Mouse (Mus musculus): ENCODE results near the gene Anks6. TPM values are rescaled to one million over a fixed set of nuclear protein-coding genes. Genes with fewer than 3 reads are reported as not detected.

The Anks6 gene
- polyA plus RNA-seq, 1 experiment: 0.13 TPM

GRCm38 (mm10) chr4:47049216-47049615, 8.0 kb downstream of the Anks6 start:
- Histone ChIP-seq H3K4me1 (peaks cover 4% of the 10 kb centered on the region; the same call in 1 of the 2 replicates), H3K9me3 (peaks cover 3% of the 10 kb centered on the region; the same call in 1 of the 2 replicates), H3K27me3 (replicated peaks) (peaks cover 64% of the 10 kb centered on the region), H3K36me3 (replicated peaks; ENCODE audit: low read length) (no peaks in the 10 kb centered on the region), H3K4me3 (replicated peaks) (no peak overlapping the region)
- no peak for TF ChIP-seq FLI1 (IDR thresholded peaks at IDR 0.05; ENCODE audit: low read length)
- TF ChIP-seq GATA1 (IDR thresholded peaks at IDR 0.05; ENCODE audit: borderline replicate concordance, low read length): no peak

GRCm38 (mm10) chr4:47047765-47048164, 9.5 kb downstream of the Anks6 start:
- H3K9me3 ChIP-seq: no peaks in the 10 kb centered on the region
- H3K4me1 ChIP-seq: peaks cover 12% of the 10 kb centered on the region
- TF ChIP-seq GATA1 (IDR thresholded peaks at IDR 0.05; ENCODE audit: borderline replicate concordance, low read length) (no peak), FLI1 (IDR thresholded peaks at IDR 0.05; ENCODE audit: low read length) (no peak)
- H3K4me3 ChIP-seq (replicated peaks): no peak overlapping the region
- peaks cover 60% of the 10 kb centered on the region for H3K27me3 ChIP-seq (replicated peaks)
- no peaks in the 10 kb centered on the region for H3K36me3 ChIP-seq (replicated peaks; ENCODE audit: low read length)

- Histone ChIP-seq H3K27me3 (replicated peaks) (peaks cover 52% of the 10 kb centered on the region), H3K4me1 (peaks cover 19% of the 10 kb centered on the region), H3K9me3 (no peaks in the 10 kb centered on the region), H3K36me3 (replicated peaks; ENCODE audit: low read length) (no peaks in the 10 kb centered on the region), H3K4me3 (replicated peaks) (no peak overlapping the region)
- TF ChIP-seq GATA1 (IDR thresholded peaks at IDR 0.05; ENCODE audit: borderline replicate concordance, low read length): no peak
- TF ChIP-seq FLI1 (IDR thresholded peaks at IDR 0.05; ENCODE audit: low read length): no peak
These were observed 10.3 kb downstream of the Anks6 start for GRCm38 (mm10) chr4:47046974-47047373.

GRCm38 (mm10) chr4:47043866-47044265, 13.4 kb downstream of the Anks6 start:
- H3K4me1 ChIP-seq: peaks cover 27% of the 10 kb centered on the region
- TF ChIP-seq GATA1 (IDR thresholded peaks at IDR 0.05; ENCODE audit: borderline replicate concordance, low read length) (no peak), FLI1 (IDR thresholded peaks at IDR 0.05; ENCODE audit: low read length) (no peak)
- no peaks in the 10 kb centered on the region for H3K36me3 ChIP-seq (replicated peaks; ENCODE audit: low read length)
- H3K4me3 ChIP-seq (replicated peaks): no peak overlapping the region
- H3K9me3 ChIP-seq: no peaks in the 10 kb centered on the region
- peaks cover 46% of the 10 kb centered on the region for H3K27me3 ChIP-seq (replicated peaks)

GRCm38 (mm10) chr4:47039586-47039985, 17.6 kb downstream of the Anks6 start:
- Histone ChIP-seq H3K4me1 (peaks cover 23% of the 10 kb centered on the region), H3K4me3 (replicated peaks) (no peak overlapping the region), H3K36me3 (replicated peaks; ENCODE audit: low read length) (no peaks in the 10 kb centered on the region), H3K9me3 (no peaks in the 10 kb centered on the region), H3K27me3 (replicated peaks) (peaks cover 51% of the 10 kb centered on the region)
- TF ChIP-seq FLI1 (IDR thresholded peaks at IDR 0.05; ENCODE audit: low read length) (no peak), GATA1 (IDR thresholded peaks at IDR 0.05; ENCODE audit: borderline replicate concordance, low read length) (no peak)

GRCm38 (mm10) chr4:47037321-47037657, 19.9 kb downstream of the Anks6 start:
- peaks cover 11% of the 10 kb centered on the region for H3K4me1 ChIP-seq
- peaks cover 57% of the 10 kb centered on the region for H3K27me3 ChIP-seq (replicated peaks)
- no peaks in the 10 kb centered on the region for H3K9me3 ChIP-seq
- no peak overlapping the region for H3K4me3 ChIP-seq (replicated peaks)
- TF ChIP-seq GATA1 (IDR thresholded peaks at IDR 0.05; ENCODE audit: borderline replicate concordance, low read length): no peak
- TF ChIP-seq FLI1 (IDR thresholded peaks at IDR 0.05; ENCODE audit: low read length): no peak
- H3K36me3 ChIP-seq (replicated peaks; ENCODE audit: low read length): no peaks in the 10 kb centered on the region

GRCm38 (mm10) chr4:47036486-47037320, 20.5 kb downstream of the Anks6 start:
- Histone ChIP-seq H3K9me3 (no peaks in the 10 kb centered on the region), H3K27me3 (replicated peaks) (peaks cover 58% of the 10 kb centered on the region), H3K4me3 (replicated peaks) (no peak overlapping the region)

GRCm38 (mm10) chr4:47035536-47035935, 21.7 kb downstream of the Anks6 start:
- TF ChIP-seq GATA1 (IDR thresholded peaks at IDR 0.05; ENCODE audit: borderline replicate concordance, low read length): no peak
- no peak for TF ChIP-seq FLI1 (IDR thresholded peaks at IDR 0.05; ENCODE audit: low read length)
- Histone ChIP-seq H3K4me3 (replicated peaks) (no peak overlapping the region), H3K9me3 (no peaks in the 10 kb centered on the region), H3K27me3 (replicated peaks) (peaks cover 59% of the 10 kb centered on the region), H3K36me3 (replicated peaks; ENCODE audit: low read length) (no peaks in the 10 kb centered on the region), H3K4me1 (no peaks in the 10 kb centered on the region; the same call in 1 of the 2 replicates)

More at GRCm38 (mm10) chr4:47036486-47037320, 20.5 kb downstream of the Anks6 start:
- no peak for TF ChIP-seq FLI1 (IDR thresholded peaks at IDR 0.05; ENCODE audit: low read length)
- no peak for TF ChIP-seq GATA1 (IDR thresholded peaks at IDR 0.05; ENCODE audit: borderline replicate concordance, low read length)
- no peaks in the 10 kb centered on the region for H3K36me3 ChIP-seq (replicated peaks; ENCODE audit: low read length)
- H3K4me1 ChIP-seq: peaks cover 6% of the 10 kb centered on the region; the same call in 1 of the 2 replicates

- Histone ChIP-seq H3K9me3 (no peaks in the 10 kb centered on the region), H3K27me3 (replicated peaks) (peaks cover 51% of the 10 kb centered on the region)
- TF ChIP-seq GATA1 (IDR thresholded peaks at IDR 0.05; ENCODE audit: borderline replicate concordance, low read length) (no peak), FLI1 (IDR thresholded peaks at IDR 0.05; ENCODE audit: low read length) (no peak)
These were observed 25.1 kb downstream of the Anks6 start for GRCm38 (mm10) chr4:47032171-47032570.

GRCm38 (mm10) chr4:47028791-47029190, 28.4 kb downstream of the Anks6 start:
- Histone ChIP-seq H3K9me3 (no peaks in the 10 kb centered on the region), H3K36me3 (replicated peaks; ENCODE audit: low read length) (no peaks in the 10 kb centered on the region), H3K4me1 (no peaks in the 10 kb centered on the region; the same call in 1 of the 2 replicates), H3K27me3 (replicated peaks) (peaks cover 40% of the 10 kb centered on the region), H3K4me3 (replicated peaks) (no peak overlapping the region)
- TF ChIP-seq FLI1 (IDR thresholded peaks at IDR 0.05; ENCODE audit: low read length) (no peak), GATA1 (IDR thresholded peaks at IDR 0.05; ENCODE audit: borderline replicate concordance, low read length) (no peak)

More at GRCm38 (mm10) chr4:47032171-47032570, 25.1 kb downstream of the Anks6 start:
- no peaks in the 10 kb centered on the region for H3K4me1 ChIP-seq
- no peaks in the 10 kb centered on the region for H3K36me3 ChIP-seq (replicated peaks; ENCODE audit: low read length)
- H3K4me3 ChIP-seq (replicated peaks): no peak overlapping the region
